Mouse (Mus musculus): ENCODE data around the gene Mthfsd.

- TF ChIP-seq CTCF (IDR thresholded peaks at IDR 0.05; ENCODE audit: low read depth, low read length) (no peak), POLR2A (IDR thresholded peaks at IDR 0.05; ENCODE audit: insufficient read depth, low read length) (no peak), EP300 (IDR thresholded peaks at IDR 0.05; ENCODE audit: insufficient read depth, low read depth, low read length) (no peak)
Observed at GRCm38 (mm10) chr8:121127756-121128375, 19.7 kb upstream of the Mthfsd start, which contains the start of gene Foxl1.
